Mouse (Mus musculus): ENCODE measurements around the gene Ube2l3. TPM values are rescaled to one million over a fixed set of nuclear protein-coding genes. Genes with fewer than 3 reads are reported as not detected.
"Not testable (repeated sequence)": the region's sequence is repeated elsewhere in the genome, so short reads cannot be mapped to it uniquely, and the experiment has no call there.

Ube2l3 gene
- polyA plus RNA-seq, 1 experiment, result 11.7 TPM

- peaks cover 6% of the 10 kb centered on the region; the same call in 1 of the 2 replicates for H3K9me3 ChIP-seq (ENCODE audit: control insufficient read depth, low read length)
- no peaks in the 10 kb centered on the region for H3K36me3 ChIP-seq (ENCODE audit: control insufficient read depth)
- TF ChIP-seq TAL1 (IDR thresholded peaks at IDR 0.05; ENCODE audit: low read length), result no peak
- 0 out of 2 replicates have a peak, but pooled peaks have one; percentile 32 for TF ChIP-seq GATA1 (IDR thresholded peaks at IDR 0.05; ENCODE audit: low read length)
- peak overlapping the region; percentile 84 for H3K4me3 ChIP-seq (replicated peaks)
- H3K4me1 ChIP-seq (ENCODE audit: control insufficient read depth), result peaks cover 60% of the 10 kb centered on the region
- peaks cover 21% of the 10 kb centered on the region for H3K27me3 ChIP-seq (ENCODE audit: control insufficient read depth)
These were observed 32.0 kb upstream of the Ube2l3 start for GRCm38 (mm10) chr16:17234499-17234895.

GRCm38 (mm10) chr16:17233702-17234498 lies 31.5 kb upstream of the Ube2l3 start:
- Histone ChIP-seq H3K27me3 (ENCODE audit: control insufficient read depth) (peaks cover 21% of the 10 kb centered on the region), H3K9me3 (ENCODE audit: control insufficient read depth, low read length) (peaks cover 6% of the 10 kb centered on the region; the same call in 1 of the 2 replicates), H3K36me3 (ENCODE audit: control insufficient read depth) (no peaks in the 10 kb centered on the region), H3K4me3 (replicated peaks) (peak overlapping the region; percentile 84), H3K4me1 (ENCODE audit: control insufficient read depth) (peaks cover 55% of the 10 kb centered on the region)
- TF ChIP-seq TAL1 (IDR thresholded peaks at IDR 0.05; ENCODE audit: low read length) (no peak), GATA1 (IDR thresholded peaks at IDR 0.05; ENCODE audit: low read length) (no peak)

GRCm38 (mm10) chr16:17232794-17233701 lies 30.6 kb upstream of the Ube2l3 start, which contains the start of gene Hic2:
Gene Hic2, plus strand, starts transcription at chr16:17233572.
- TF ChIP-seq GATA1 (IDR thresholded peaks at IDR 0.05; ENCODE audit: low read length), result no peak
- TF ChIP-seq TAL1 (IDR thresholded peaks at IDR 0.05; ENCODE audit: low read length), result no peak
- peaks cover 21% of the 10 kb centered on the region for H3K27me3 ChIP-seq (ENCODE audit: control insufficient read depth)
- H3K4me3 ChIP-seq (replicated peaks), result peak within 1 kb of the TSS; percentile 84
- H3K36me3 ChIP-seq (ENCODE audit: control insufficient read depth), result no peaks in the 10 kb centered on the region
- H3K4me1 ChIP-seq (ENCODE audit: control insufficient read depth), result peaks cover 46% of the 10 kb centered on the region
- H3K9me3 ChIP-seq (ENCODE audit: control insufficient read depth, low read length), result peaks cover 6% of the 10 kb centered on the region; the same call in 1 of the 2 replicates

GRCm38 (mm10) chr16:17231523-17231922 lies 29.1 kb upstream of the Ube2l3 start:
- peaks cover 25% of the 10 kb centered on the region for H3K27me3 ChIP-seq (ENCODE audit: control insufficient read depth)
- H3K4me1 ChIP-seq (ENCODE audit: control insufficient read depth), result peaks cover 34% of the 10 kb centered on the region
- H3K4me3 ChIP-seq (replicated peaks); H3K9me3 ChIP-seq (ENCODE audit: control insufficient read depth, low read length); H3K36me3 ChIP-seq (ENCODE audit: control insufficient read depth): not testable (repeated sequence)

GRCm38 (mm10) chr16:17226496-17226895 lies 24.0 kb upstream of the Ube2l3 start:
- Histone ChIP-seq H3K4me3 (replicated peaks) (no peak overlapping the region), H3K27me3 (ENCODE audit: control insufficient read depth) (peaks cover 7% of the 10 kb centered on the region), H3K4me1 (ENCODE audit: control insufficient read depth) (peaks cover 4% of the 10 kb centered on the region), H3K36me3 (ENCODE audit: control insufficient read depth) (no peaks in the 10 kb centered on the region), H3K9me3 (ENCODE audit: control insufficient read depth, low read length) (peaks cover 6% of the 10 kb centered on the region; the same call in 1 of the 2 replicates)
- no peak for TF ChIP-seq TAL1 (IDR thresholded peaks at IDR 0.05; ENCODE audit: low read length)

GRCm38 (mm10) chr16:17225584-17225983 lies 23.1 kb upstream of the Ube2l3 start:
- Histone ChIP-seq H3K9me3 (ENCODE audit: control insufficient read depth, low read length) (peaks cover 6% of the 10 kb centered on the region; the same call in 1 of the 2 replicates), H3K36me3 (ENCODE audit: control insufficient read depth) (no peaks in the 10 kb centered on the region), H3K4me1 (ENCODE audit: control insufficient read depth) (peaks cover 7% of the 10 kb centered on the region), H3K27me3 (ENCODE audit: control insufficient read depth) (peaks cover 7% of the 10 kb centered on the region), H3K4me3 (replicated peaks) (no peak overlapping the region)
- TF ChIP-seq TAL1 (IDR thresholded peaks at IDR 0.05; ENCODE audit: low read length) (no peak), GATA1 (IDR thresholded peaks at IDR 0.05; ENCODE audit: low read length) (no peak)

GRCm38 (mm10) chr16:17222197-17222596 lies 19.7 kb upstream of the Ube2l3 start:
- Histone ChIP-seq H3K9me3 (ENCODE audit: control insufficient read depth, low read length) (no peaks in the 10 kb centered on the region), H3K4me1 (ENCODE audit: control insufficient read depth) (peaks cover 17% of the 10 kb centered on the region), H3K4me3 (replicated peaks) (no peak overlapping the region), H3K36me3 (ENCODE audit: control insufficient read depth) (no peaks in the 10 kb centered on the region), H3K27me3 (ENCODE audit: control insufficient read depth) (no peaks in the 10 kb centered on the region; the same call in 1 of the 2 replicates)
- TF ChIP-seq TAL1 (IDR thresholded peaks at IDR 0.05; ENCODE audit: low read length), result no peak
- no peak for TF ChIP-seq GATA1 (IDR thresholded peaks at IDR 0.05; ENCODE audit: low read length)

GRCm38 (mm10) chr16:17220127-17220733 lies 17.8 kb upstream of the Ube2l3 start:
- no peak overlapping the region for H3K4me3 ChIP-seq (replicated peaks)
- H3K36me3 ChIP-seq (ENCODE audit: control insufficient read depth), result no peaks in the 10 kb centered on the region
- no peaks in the 10 kb centered on the region for H3K27me3 ChIP-seq (ENCODE audit: control insufficient read depth)
- H3K9me3 ChIP-seq (ENCODE audit: control insufficient read depth, low read length), result no peaks in the 10 kb centered on the region
- TF ChIP-seq TAL1 (IDR thresholded peaks at IDR 0.05; ENCODE audit: low read length) (no peak), GATA1 (IDR thresholded peaks at IDR 0.05; ENCODE audit: low read length) (no peak)
- H3K4me1 ChIP-seq (ENCODE audit: control insufficient read depth), result peaks cover 17% of the 10 kb centered on the region
